Mouse (Mus musculus) embryonic facial prominence, embryonic 12.5 days (tissue): Measurements from ENCODE around the gene Grb2. TPM values are rescaled to one million over a fixed set of nuclear protein-coding genes. Genes with fewer than 3 reads are reported as not detected.

Experiments
- ATAC-seq: fragments of 200-750 bp; cut with Nextera tagmentation; 2 replicates; pipeline ENCODE4 v1.8.0; 2017; ENCODE audit not compliant: insufficient number of reproducible peaks, insufficient read depth, low FRiP score, low TSS enrichment
- H3K27ac ChIP-seq: fragments of 300-500 bp; sonication (generic); 2 replicates; pipeline ENCODE4 v1.5.1; 2016; ENCODE audit warnings: mild to moderate bottlenecking
- H3K27me3 ChIP-seq: fragments of 300-500 bp; sonication (generic); 2 replicates; pipeline ENCODE4 v1.6.1; 2016; ENCODE audit warnings: mild to moderate bottlenecking, moderate library complexity
- H3K36me3 ChIP-seq: fragments of 300-500 bp; sonication (generic); 2 replicates; pipeline ENCODE4 v1.6.1; 2016; ENCODE audit warnings: mild to moderate bottlenecking
- H3K4me1 ChIP-seq: fragments of 300-500 bp; sonication (generic); 2 replicates; pipeline ENCODE4 v1.6.1; 2016
- H3K4me2 ChIP-seq: fragments of 300-500 bp; sonication (generic); replicated peaks from 2 replicates; pipeline ENCODE4 v1.6.1; 2016; ENCODE audit warnings: mild to moderate bottlenecking, moderate library complexity
- H3K4me3 ChIP-seq: fragments of 300-500 bp; sonication (generic); 2 replicates; pipeline ENCODE4 v1.5.1; 2016; ENCODE audit warnings: mild to moderate bottlenecking
- H3K9ac ChIP-seq: fragments of 300-500 bp; sonication (generic); 2 replicates; pipeline ENCODE4 v1.6.1; 2016; ENCODE audit warnings: mild to moderate bottlenecking, moderate library complexity
- H3K9me3 ChIP-seq: fragments of 300-500 bp; sonication (generic); 2 replicates; pipeline ENCODE4 v1.6.1; 2016; ENCODE audit warnings: mild to moderate bottlenecking, moderate library complexity
- WGBS: fragments of 180-500 bp; shearing (Covaris S2); methylation state at CpG from one replicate; pipeline ENCODE4 v1.1.7; 2016; 5-methylcytosine and 5-hydroxymethylcytosine counted together
- polyA plus RNA-seq: library from polyadenylated mRNA; unstranded; fragments of >200 nt; fragmentation: Nextera tagmentation; extraction: Ambion mirVana; gene quantifications from 2 replicates; pipeline ENCODE4 v1.2.1, GENCODE M21; 2016

The Grb2 gene
- polyA plus RNA-seq, 1 experiment from 2014 or later: 115 TPM

- H3K4me2 ChIP-seq: no peak overlapping the region
- peaks cover 22% of the 10 kb centered on the region for H3K36me3 ChIP-seq
- 43% methylated on average over 14 of the region's 14 CpGs for WGBS
- no peak overlapping the region for H3K4me3 ChIP-seq
- no peaks in the 10 kb centered on the region for H3K9me3 ChIP-seq
- no peak overlapping the region for H3K27ac ChIP-seq
- H3K4me1 ChIP-seq: no peaks in the 10 kb centered on the region
- H3K27me3 ChIP-seq: no peaks in the 10 kb centered on the region
- ATAC-seq: no peak
- no peak overlapping the region for H3K9ac ChIP-seq
These were observed 67.3 kb downstream of the Grb2 start for GRCm38 (mm10) chr11:115640978-115641663.

- ATAC-seq: no peak
- 85% methylated on average over 3 of the region's 4 CpGs for WGBS
- Histone ChIP-seq H3K4me2 (no peak overlapping the region), H3K27ac (no peak overlapping the region), H3K36me3 (peaks cover 18% of the 10 kb centered on the region), H3K4me1 (no peaks in the 10 kb centered on the region), H3K9ac (no peak overlapping the region), H3K27me3 (no peaks in the 10 kb centered on the region), H3K9me3 (no peaks in the 10 kb centered on the region), H3K4me3 (no peak overlapping the region)
These were observed 68.0 kb downstream of the Grb2 start for GRCm38 (mm10) chr11:115640311-115640828.

DNA sequence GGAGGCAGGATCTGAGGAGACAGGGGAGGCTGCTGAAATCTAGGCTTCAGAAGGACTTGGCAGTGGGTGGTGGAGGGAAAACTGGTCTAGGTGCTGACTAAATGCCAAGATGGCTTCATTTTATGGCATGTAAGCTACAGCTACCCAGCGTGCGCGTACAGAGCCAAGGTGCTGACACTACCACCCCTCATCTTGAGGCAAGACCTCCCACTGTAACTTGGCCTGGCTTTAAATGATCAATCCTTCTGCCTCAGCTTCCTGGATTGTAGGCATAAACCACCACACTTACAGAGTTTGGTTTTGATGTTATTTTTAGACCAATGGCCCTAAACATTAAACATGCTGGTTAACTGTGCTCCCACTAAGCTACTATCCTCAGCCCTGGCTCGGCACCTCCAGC is 68.9 kb downstream of the Grb2 start:
- H3K4me3 ChIP-seq: no peak overlapping the region
- ATAC-seq: no peak
- H3K27me3 ChIP-seq: no peaks in the 10 kb centered on the region
- 88% methylated on average over 4 of the region's 4 CpGs for WGBS
- no peaks in the 10 kb centered on the region for H3K9me3 ChIP-seq
- H3K36me3 ChIP-seq: peaks cover 13% of the 10 kb centered on the region
- no peak overlapping the region for H3K27ac ChIP-seq
- H3K4me1 ChIP-seq: no peaks in the 10 kb centered on the region
- H3K9ac ChIP-seq: no peak overlapping the region
- no peak overlapping the region for H3K4me2 ChIP-seq

- H3K4me2 ChIP-seq: no peak overlapping the region
- WGBS: 78% methylated on average over 5 of the region's 5 CpGs
- H3K9me3 ChIP-seq: no peaks in the 10 kb centered on the region
- H3K27me3 ChIP-seq: no peaks in the 10 kb centered on the region
- 0 out of 2 replicates have a peak, but pooled peaks cover 3% of the 10 kb centered on the region for H3K4me1 ChIP-seq
- no peak overlapping the region for H3K4me3 ChIP-seq
- ATAC-seq: no peak
- no peak overlapping the region for H3K9ac ChIP-seq
- no peak overlapping the region for H3K27ac ChIP-seq
- H3K36me3 ChIP-seq: peaks cover 8% of the 10 kb centered on the region
These were observed 69.6 kb downstream of the Grb2 start for GRCm38 (mm10) chr11:115638498-115639409.

- ATAC-seq: no peak
- 0 out of 2 replicates have a peak, but pooled peaks cover 3% of the 10 kb centered on the region for H3K4me1 ChIP-seq
- no peak overlapping the region for H3K4me2 ChIP-seq
- H3K27me3 ChIP-seq: no peaks in the 10 kb centered on the region
- H3K9ac ChIP-seq: no peak overlapping the region
- H3K9me3 ChIP-seq: no peaks in the 10 kb centered on the region
- H3K4me3 ChIP-seq: no peak overlapping the region
- no peak overlapping the region for H3K27ac ChIP-seq
- H3K36me3 ChIP-seq: no peaks in the 10 kb centered on the region
- 79% methylated on average over 3 of the region's 3 CpGs for WGBS
These were observed 71.4 kb downstream of the Grb2 start for GRCm38 (mm10) chr11:115636960-115637359.

- H3K27ac ChIP-seq: no peak overlapping the region
- no peak overlapping the region for H3K4me2 ChIP-seq
- no peak for ATAC-seq
- WGBS: 61% methylated on average over 8 of the region's 8 CpGs
- no peak overlapping the region for H3K9ac ChIP-seq
- no peak overlapping the region for H3K4me3 ChIP-seq
- H3K4me1 ChIP-seq: 0 out of 2 replicates have a peak, but pooled peaks cover 3% of the 10 kb centered on the region
- no peaks in the 10 kb centered on the region for H3K27me3 ChIP-seq
- no peaks in the 10 kb centered on the region for H3K36me3 ChIP-seq
- no peaks in the 10 kb centered on the region for H3K9me3 ChIP-seq
These were observed 72.9 kb downstream of the Grb2 start for GRCm38 (mm10) chr11:115635484-115635883.

- no peak for ATAC-seq
- Histone ChIP-seq H3K4me2 (no peak overlapping the region), H3K4me1 (0 out of 2 replicates have a peak, but pooled peaks cover 3% of the 10 kb centered on the region), H3K9me3 (no peaks in the 10 kb centered on the region), H3K36me3 (no peaks in the 10 kb centered on the region), H3K27me3 (no peaks in the 10 kb centered on the region), H3K27ac (no peak overlapping the region), H3K9ac (no peak overlapping the region), H3K4me3 (no peak overlapping the region)
- 86% methylated on average over 8 of the region's 8 CpGs for WGBS
These were observed 73.4 kb downstream of the Grb2 start for GRCm38 (mm10) chr11:115635041-115635440.

- ATAC-seq: no peak
- H3K9me3 ChIP-seq: no peaks in the 10 kb centered on the region
- H3K4me1 ChIP-seq: 0 out of 2 replicates have a peak, but pooled peaks cover 3% of the 10 kb centered on the region
- H3K36me3 ChIP-seq: no peaks in the 10 kb centered on the region
- 70% methylated on average over 4 of the region's 4 CpGs for WGBS
- H3K9ac ChIP-seq: no peak overlapping the region
- H3K27me3 ChIP-seq: no peaks in the 10 kb centered on the region
- H3K4me2 ChIP-seq: no peak overlapping the region
- H3K27ac ChIP-seq: no peak overlapping the region
- H3K4me3 ChIP-seq: no peak overlapping the region
These were observed 74.3 kb downstream of the Grb2 start for GRCm38 (mm10) chr11:115634109-115634508.

- Histone ChIP-seq H3K4me3 (no peak overlapping the region), H3K27ac (no peak overlapping the region), H3K4me2 (no peak overlapping the region), H3K9ac (no peak overlapping the region; the same call in 1 of the 2 replicates), H3K27me3 (no peaks in the 10 kb centered on the region), H3K36me3 (no peaks in the 10 kb centered on the region), H3K9me3 (no peaks in the 10 kb centered on the region), H3K4me1 (0 out of 2 replicates have a peak, but pooled peaks cover 3% of the 10 kb centered on the region)
- 89% methylated on average over 10 of the region's 10 CpGs for WGBS
- ATAC-seq: no peak
These were observed 75.5 kb downstream of the Grb2 start for GRCm38 (mm10) chr11:115632862-115633261.

DNA sequence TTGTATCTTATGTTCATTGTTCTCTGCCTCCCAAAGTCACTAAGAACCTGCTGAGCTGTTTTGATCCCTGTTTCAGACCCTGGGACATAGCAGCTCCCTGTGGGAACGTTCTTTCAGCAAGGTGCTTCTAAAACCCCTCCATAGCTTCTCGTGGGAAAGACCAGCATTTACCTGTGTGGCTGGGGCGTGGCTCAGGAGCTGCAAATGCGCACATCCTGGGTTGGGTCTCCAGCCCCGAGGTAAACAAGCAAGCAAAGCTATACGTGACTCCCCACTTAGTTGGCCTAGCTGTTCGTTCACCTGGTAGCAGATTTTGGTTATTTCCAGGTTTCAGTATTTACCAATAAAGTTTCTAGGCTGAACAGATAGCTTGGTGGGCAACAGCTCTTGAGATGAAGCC is 76.2 kb downstream of the Grb2 start:
- whole genome bisulfite sequencing: 75% methylated on average over 7 of the region's 7 CpGs

GRCm38 (mm10) chr11:115631505-115631890 is 76.9 kb downstream of the Grb2 start:
- no peak for ATAC-seq
- no peaks in the 10 kb centered on the region for H3K9me3 ChIP-seq
- H3K27me3 ChIP-seq: no peaks in the 10 kb centered on the region
- no peak overlapping the region for H3K4me2 ChIP-seq
- H3K36me3 ChIP-seq: no peaks in the 10 kb centered on the region
- 12% methylated on average over 3 of the region's 3 CpGs for WGBS
- no peak overlapping the region for H3K9ac ChIP-seq
- H3K4me1 ChIP-seq: peaks cover 12% of the 10 kb centered on the region; the same call in 1 of the 2 replicates
- H3K4me3 ChIP-seq: no peak overlapping the region
- no peak overlapping the region for H3K27ac ChIP-seq

More for the DNA sequence above, 76.2 kb downstream of the Grb2 start:
- Histone ChIP-seq H3K27ac (no peak overlapping the region), H3K4me3 (no peak overlapping the region), H3K4me1 (peaks cover 6% of the 10 kb centered on the region; the same call in 1 of the 2 replicates), H3K36me3 (no peaks in the 10 kb centered on the region), H3K4me2 (no peak overlapping the region), H3K9me3 (no peaks in the 10 kb centered on the region), H3K9ac (no peak overlapping the region), H3K27me3 (no peaks in the 10 kb centered on the region)
- ATAC-seq: no peak
